Mouse (Mus musculus): ENCODE results near the gene Plpp1.

- TF ChIP-seq POLR2A (IDR thresholded peaks at IDR 0.05; ENCODE audit: low read depth, low read length) (no peak), CTCF (IDR thresholded peaks at IDR 0.05; ENCODE audit: extremely low read depth, insufficient read depth, insufficient read length, insufficient replicate concordance) (no peak)
Measured at GRCm38 (mm10) chr13:112815996-112816395, 15.4 kb downstream of the Plpp1 start.

Measured in spleen, adult 2 months (tissue).